14 mouse cellular contexts compared by ENCODE assay signal in the genomic region with DNA sequence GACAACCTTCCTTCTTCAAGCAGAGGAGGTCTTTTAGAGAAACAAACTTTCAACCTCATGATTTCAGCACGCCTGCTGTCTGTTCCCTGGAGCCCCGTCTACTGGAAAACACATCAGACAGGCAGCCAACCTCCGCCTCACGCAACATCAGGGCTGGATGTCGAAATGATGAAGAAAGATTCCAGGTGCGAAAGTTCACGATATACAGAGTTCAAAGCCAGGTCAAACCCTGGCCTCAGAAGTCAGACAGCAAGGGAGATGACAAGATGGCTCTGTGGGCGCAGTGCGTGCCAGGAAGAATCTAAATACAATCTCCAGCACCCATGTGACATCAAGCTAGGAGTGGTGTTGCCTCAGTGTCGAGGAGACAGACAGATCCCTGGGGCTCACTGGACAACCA. TPM values are rescaled to one million over a fixed set of nuclear protein-coding genes. Genes with fewer than 3 reads are reported as not detected.
A peak's percentile ranks its signal among the peaks of the same experiment; 100 is the strongest.
DNase-seq lines count a peak whose midpoint lies in the region; ATAC-seq and TF ChIP-seq lines count a peak whose summit lies in the region.
"Had no signal": no experiment of that assay in that cellular context is flagged by ENCODE, and none has a peak within 500 bp of the region (broad histone marks: within the 10 kb centered on the region; RNA-seq: fewer than 3 reads in every experiment).

No protein-coding gene starts in this region.

- H3K9me3 ChIP-seq in lung, embryonic 14.5 days (ENCODE audit: low read depth, low read length) = no peaks in the 10 kb centered on the region
- H3K9me3 ChIP-seq in heart, postnatal 0 days (replicated peaks; ENCODE audit: control insufficient read depth, low read length) = no peaks in the 10 kb centered on the region
- no peaks in the 10 kb centered on the region for H3K9me3 ChIP-seq in forebrain, embryonic 16.5 days (ENCODE audit: control insufficient read depth, low read length)
- H3K9me3 ChIP-seq: forebrain, embryonic 15.5 days; hindbrain, embryonic 13.5 days had no signal

- peaks cover 12% of the 10 kb centered on the region; the same call in 1 of the 2 replicates for H3K4me1 ChIP-seq in lung, embryonic 14.5 days (ENCODE audit: insufficient read depth)
- H3K4me1 ChIP-seq in heart, postnatal 0 days (ENCODE audit: control insufficient read depth, insufficient read depth) = peaks cover 32% of the 10 kb centered on the region
- peaks cover 13% of the 10 kb centered on the region; the same call in 1 of the 2 replicates for H3K4me1 ChIP-seq in forebrain, embryonic 16.5 days (replicated peaks; ENCODE audit: control insufficient read depth, insufficient read depth, low read length)

- 48% methylated on average over 10 of the region's 10 CpGs for WGBS in lung, embryonic 14.5 days
- WGBS in heart, postnatal 0 days = 38% methylated on average over 10 of the region's 10 CpGs
- 92% methylated on average over 10 of the region's 10 CpGs for WGBS in forebrain, embryonic 16.5 days

- no peaks in the 10 kb centered on the region for H3K27me3 ChIP-seq in lung, embryonic 14.5 days (ENCODE audit: insufficient read depth, low read length)
- no peaks in the 10 kb centered on the region for H3K27me3 ChIP-seq in heart, postnatal 0 days (ENCODE audit: control insufficient read depth, insufficient read depth, low read length)
- H3K27me3 ChIP-seq in forebrain, embryonic 16.5 days (replicated peaks; ENCODE audit: control insufficient read depth, insufficient read depth, low read length) = no peaks in the 10 kb centered on the region
- H3K27me3 ChIP-seq: forebrain, embryonic 15.5 days; hindbrain, embryonic 13.5 days had no signal

- no peak overlapping the region for H3K27ac ChIP-seq in lung, embryonic 14.5 days (ENCODE audit: low read depth)
- H3K27ac ChIP-seq in heart, postnatal 0 days (ENCODE audit: low read depth) = no peak overlapping the region
- no peak overlapping the region for H3K27ac ChIP-seq in forebrain, embryonic 16.5 days (ENCODE audit: low read length)
- H3K27ac ChIP-seq: forebrain, embryonic 15.5 days; hindbrain, embryonic 13.5 days had no signal

- no peak overlapping the region for H3K4me3 ChIP-seq in lung, embryonic 14.5 days (ENCODE audit: low read depth, low read length)
- no peak overlapping the region for H3K4me3 ChIP-seq in heart, postnatal 0 days (ENCODE audit: low read depth, low read length)
- no peak overlapping the region for H3K4me3 ChIP-seq in forebrain, embryonic 16.5 days (replicated peaks; ENCODE audit: low read length)
- H3K4me3 ChIP-seq: forebrain, embryonic 15.5 days; hindbrain, embryonic 13.5 days had no signal

- ATAC-seq in lung, embryonic 14.5 days (ENCODE audit: insufficient read depth) = no peak
- ATAC-seq in heart, postnatal 0 days (ENCODE audit: insufficient read depth, low read depth) = no peak
- ATAC-seq in forebrain, embryonic 16.5 days = no peak
- ATAC-seq: forebrain, embryonic 15.5 days had no signal

- no peak for TF ChIP-seq EP300 in heart, postnatal 0 days (IDR thresholded peaks at IDR 0.05; ENCODE audit: low read depth)

- intact Hi-C loops in gastrocnemius, postnatal 14 days (cut with DNase I; ENCODE audit: low total_unique reads) = no loop called here

- no peak overlapping the region for H3K4me2 ChIP-seq in lung, embryonic 14.5 days
- no peak overlapping the region for H3K4me2 ChIP-seq in heart, postnatal 0 days (ENCODE audit: low read depth, low read length)
- H3K4me2 ChIP-seq in forebrain, embryonic 16.5 days (ENCODE audit: low read length) = no peak overlapping the region
- H3K4me2 ChIP-seq: forebrain, embryonic 15.5 days; hindbrain, embryonic 13.5 days had no signal

- H3K36me3 ChIP-seq in lung, embryonic 14.5 days (ENCODE audit: insufficient read depth) = 0 out of 2 replicates have a peak, but pooled peaks cover 6% of the 10 kb centered on the region
- H3K36me3 ChIP-seq in heart, postnatal 0 days (replicated peaks; ENCODE audit: control insufficient read depth, insufficient read depth, low read length) = no peaks in the 10 kb centered on the region
- no peaks in the 10 kb centered on the region for H3K36me3 ChIP-seq in forebrain, embryonic 16.5 days (ENCODE audit: control insufficient read depth, insufficient read depth)
- H3K36me3 ChIP-seq: forebrain, embryonic 15.5 days; hindbrain, embryonic 13.5 days had no signal

- DNase-seq in gastrocnemius, adult 18-20 months (ENCODE audit: low spot score) = peak; percentile 39
- no peak for DNase-seq in gastrocnemius, postnatal 14 days
- peak; percentile 18 for DNase-seq in lung, embryonic 14.5 days
- no peak for DNase-seq in lung, postnatal 25 days (ENCODE audit: low spot score)
- DNase-seq in heart, postnatal 0 days (ENCODE audit: low spot score) = no peak
- peak; percentile 23 for DNase-seq in lung, postnatal 14 days
- no peak for DNase-seq in right cerebral cortex, adult 2 months (ENCODE audit: low spot score in 2 of 2)
- DNase-seq: cerebellum, postnatal 36 days; kidney, adult 8-10 months; right cerebral cortex, postnatal 25 days; thymus, postnatal 36 days had no signal

- no peak overlapping the region for H3K9ac ChIP-seq in lung, embryonic 14.5 days
- 0 out of 2 replicates have a peak overlapping the region, but pooled peaks have one; percentile 35 for H3K9ac ChIP-seq in heart, postnatal 0 days (replicated peaks; ENCODE audit: low read depth, low read length)
- no peak overlapping the region for H3K9ac ChIP-seq in forebrain, embryonic 16.5 days (replicated peaks; ENCODE audit: low read depth, low read length)
- H3K9ac ChIP-seq: forebrain, embryonic 15.5 days; hindbrain, embryonic 13.5 days had no signal

- no peak for TF ChIP-seq CTCF in lung, embryonic 14.5 days (IDR thresholded peaks at IDR 0.05; ENCODE audit: low read depth)
- TF ChIP-seq CTCF in heart, postnatal 0 days (IDR thresholded peaks at IDR 0.05; ENCODE audit: low read depth) = no peak

RNA-seq across cellular contexts. Expression of gene Gtf2ird1, which starts 23.4 kb away (rescaled TPM):
- 10 to 100 TPM; 10.9 to 19.9 TPM for total RNA-seq in gastrocnemius, adult 18-20 months (2021)
- total RNA-seq in gastrocnemius, postnatal 14 days (2021) = 10 to 100 TPM in 1 of 2 experiments, 1 to 10 TPM in 1; 9.5 to 10.7 TPM
- 82.5 and 85.6 TPM in 2 replicates for polyA plus RNA-seq in lung, embryonic 14.5 days (2014; fragmentation: Nextera tagmentation; extraction: Ambion mirVana)
- total RNA-seq in heart, postnatal 0 days (2014; rRNA removed; ENCODE audit: low replicate concordance) = 28.8 and 63.7 TPM in 2 replicates
- 20.5 and 27.7 TPM in 2 replicates for polyA plus RNA-seq in heart, postnatal 0 days (2015; fragmentation: Nextera tagmentation; extraction: Ambion mirVana)
- 83.9 and 96.6 TPM in 2 replicates for polyA plus RNA-seq in forebrain, embryonic 16.5 days (2015; fragmentation: Nextera tagmentation; extraction: Ambion mirVana)

Comparison
In these comparisons a context has a peak if more than half of its experiments do, and no peak if none do; other contexts are left out.
1. DNase-seq: peak in gastrocnemius, adult 18-20 months (single experiment), lung, embryonic 14.5 days (single experiment) and lung, postnatal 14 days (single experiment); none in gastrocnemius, postnatal 14 days (single experiment), lung, postnatal 25 days (single experiment), heart, postnatal 0 days (single experiment) and right cerebral cortex, adult 2 months (0 of 2).